Mouse (Mus musculus): ENCODE measurements around the gene Akt2. TPM values are rescaled to one million over a fixed set of nuclear protein-coding genes. Genes with fewer than 3 reads are reported as not detected.

Akt2 gene
- polyA plus RNA-seq, 1 experiment from 2014 or later, result 98.9 TPM

DNA sequence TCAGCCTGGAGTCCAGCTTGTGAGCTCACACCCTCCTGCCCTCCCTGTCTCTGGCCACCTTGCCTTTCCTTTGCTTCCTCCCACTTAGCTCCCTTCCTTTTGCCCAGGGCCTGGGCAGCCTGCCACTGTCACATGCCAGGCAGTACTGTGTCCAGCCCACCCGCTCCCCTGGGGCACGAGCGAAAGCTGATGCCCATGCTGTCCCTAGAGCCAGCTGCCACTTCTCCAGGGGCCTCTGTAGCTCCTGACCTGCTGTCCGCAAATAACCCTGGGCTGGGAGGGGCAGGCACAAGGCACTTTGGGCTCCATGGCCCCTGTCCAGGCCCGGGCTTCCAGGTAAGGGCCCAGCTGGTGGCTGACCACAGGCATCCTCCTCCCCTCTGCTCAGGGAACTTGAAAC lies 16.2 kb downstream of the Akt2 start:
- 45% methylated on average over 5 of the region's 5 CpGs for WGBS
- Histone ChIP-seq H3K4me2 (no peak overlapping the region), H3K4me3 (ENCODE audit: low read depth, low read length) (no peak overlapping the region), H3K36me3 (ENCODE audit: insufficient read depth) (peaks cover 35% of the 10 kb centered on the region), H3K27me3 (ENCODE audit: insufficient read depth, low read length) (no peaks in the 10 kb centered on the region), H3K9ac (no peak overlapping the region), H3K9me3 (ENCODE audit: low read depth, low read length) (no peaks in the 10 kb centered on the region), H3K4me1 (ENCODE audit: insufficient read depth) (peaks cover 24% of the 10 kb centered on the region), H3K27ac (ENCODE audit: low read depth) (no peak overlapping the region)
- ATAC-seq (ENCODE audit: insufficient read depth) (no peak), DNase-seq (no peak)
- no peak for TF ChIP-seq CTCF (IDR thresholded peaks at IDR 0.05; ENCODE audit: low read depth)

GRCm38 (mm10) chr7:27608130-27608529 lies 16.8 kb downstream of the Akt2 start:
- H3K9ac ChIP-seq, result no peak overlapping the region
- no peak overlapping the region for H3K27ac ChIP-seq (ENCODE audit: low read depth)
- ATAC-seq (ENCODE audit: insufficient read depth), result no peak
- no peaks in the 10 kb centered on the region for H3K27me3 ChIP-seq (ENCODE audit: insufficient read depth, low read length)
- H3K4me3 ChIP-seq (ENCODE audit: low read depth, low read length), result no peak overlapping the region
- no peak for DNase-seq
- H3K36me3 ChIP-seq (ENCODE audit: insufficient read depth), result peaks cover 35% of the 10 kb centered on the region
- WGBS, result 89% methylated on average over 3 of the region's 3 CpGs
- TF ChIP-seq CTCF (IDR thresholded peaks at IDR 0.05; ENCODE audit: low read depth), result no peak
- H3K4me1 ChIP-seq (ENCODE audit: insufficient read depth), result peaks cover 24% of the 10 kb centered on the region
- no peak overlapping the region for H3K4me2 ChIP-seq
- no peaks in the 10 kb centered on the region for H3K9me3 ChIP-seq (ENCODE audit: low read depth, low read length)

- peaks cover 35% of the 10 kb centered on the region for H3K36me3 ChIP-seq (ENCODE audit: insufficient read depth)
- no peaks in the 10 kb centered on the region for H3K9me3 ChIP-seq (ENCODE audit: low read depth, low read length)
- no peak overlapping the region for H3K4me3 ChIP-seq (ENCODE audit: low read depth, low read length)
- peaks cover 23% of the 10 kb centered on the region for H3K4me1 ChIP-seq (ENCODE audit: insufficient read depth)
- 90% methylated on average over 4 of the region's 4 CpGs for WGBS
- no peak overlapping the region for H3K27ac ChIP-seq (ENCODE audit: low read depth)
- DNase-seq, result no peak
- no peak for TF ChIP-seq CTCF (IDR thresholded peaks at IDR 0.05; ENCODE audit: low read depth)
- no peak for ATAC-seq (ENCODE audit: insufficient read depth)
- no peak overlapping the region for H3K9ac ChIP-seq
- H3K27me3 ChIP-seq (ENCODE audit: insufficient read depth, low read length), result no peaks in the 10 kb centered on the region
- no peak overlapping the region for H3K4me2 ChIP-seq
These were observed 17.9 kb downstream of the Akt2 start for GRCm38 (mm10) chr7:27609285-27609684.

GRCm38 (mm10) chr7:27609688-27610087 lies 18.3 kb downstream of the Akt2 start:
- H3K36me3 ChIP-seq (ENCODE audit: insufficient read depth), result peaks cover 38% of the 10 kb centered on the region
- H3K4me2 ChIP-seq, result no peak overlapping the region
- H3K4me1 ChIP-seq (ENCODE audit: insufficient read depth), result peaks cover 19% of the 10 kb centered on the region
- ATAC-seq (ENCODE audit: insufficient read depth) (no peak), DNase-seq (no peak)
- 73% methylated on average over 2 of the region's 2 CpGs for WGBS
- TF ChIP-seq CTCF (IDR thresholded peaks at IDR 0.05; ENCODE audit: low read depth), result no peak
- no peak overlapping the region for H3K9ac ChIP-seq
- no peak overlapping the region for H3K4me3 ChIP-seq (ENCODE audit: low read depth, low read length)
- no peaks in the 10 kb centered on the region for H3K9me3 ChIP-seq (ENCODE audit: low read depth, low read length)
- no peak overlapping the region for H3K27ac ChIP-seq (ENCODE audit: low read depth)
- H3K27me3 ChIP-seq (ENCODE audit: insufficient read depth, low read length), result no peaks in the 10 kb centered on the region

GRCm38 (mm10) chr7:27610370-27610769 lies 19.0 kb downstream of the Akt2 start:
- DNase-seq, result no peak
- Histone ChIP-seq H3K4me3 (ENCODE audit: low read depth, low read length) (no peak overlapping the region), H3K4me1 (ENCODE audit: insufficient read depth) (peaks cover 14% of the 10 kb centered on the region), H3K9me3 (ENCODE audit: low read depth, low read length) (no peaks in the 10 kb centered on the region), H3K27me3 (ENCODE audit: insufficient read depth, low read length) (no peaks in the 10 kb centered on the region), H3K4me2 (no peak overlapping the region), H3K9ac (no peak overlapping the region), H3K36me3 (ENCODE audit: insufficient read depth) (peaks cover 38% of the 10 kb centered on the region), H3K27ac (ENCODE audit: low read depth) (no peak overlapping the region)
- no peak for TF ChIP-seq CTCF (IDR thresholded peaks at IDR 0.05; ENCODE audit: low read depth)
- 81% methylated on average over 3 of the region's 3 CpGs for WGBS
- no peak for ATAC-seq (ENCODE audit: insufficient read depth)

DNA sequence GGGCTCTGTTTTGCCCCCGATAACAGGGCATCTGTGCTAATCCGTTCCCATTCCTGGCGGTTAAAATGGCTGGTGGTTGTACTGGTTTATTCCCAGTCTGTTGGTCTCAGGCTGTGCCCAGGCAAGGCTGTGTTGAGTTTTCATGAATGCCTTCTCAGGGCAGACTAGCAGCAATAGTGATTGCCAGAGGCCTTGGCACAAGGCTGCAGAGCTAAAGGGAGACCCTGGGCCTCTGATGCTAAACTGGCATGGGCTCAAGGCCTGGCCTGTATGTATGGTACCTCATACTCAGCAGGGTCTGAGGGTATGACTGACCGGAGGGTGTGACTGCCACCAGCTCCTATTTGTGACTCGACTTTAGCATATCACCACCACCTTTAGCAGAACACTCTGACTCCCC lies 19.5 kb downstream of the Akt2 start:
- peaks cover 9% of the 10 kb centered on the region; the same call in 1 of the 2 replicates for H3K4me1 ChIP-seq (ENCODE audit: insufficient read depth)
- DNase-seq, result no peak
- ATAC-seq (ENCODE audit: insufficient read depth), result no peak
- H3K4me3 ChIP-seq (ENCODE audit: low read depth, low read length), result no peak overlapping the region
- no peak overlapping the region for H3K27ac ChIP-seq (ENCODE audit: low read depth)
- no peak overlapping the region for H3K4me2 ChIP-seq
- 90% methylated on average over 5 of the region's 5 CpGs for WGBS
- no peaks in the 10 kb centered on the region for H3K9me3 ChIP-seq (ENCODE audit: low read depth, low read length)
- H3K27me3 ChIP-seq (ENCODE audit: insufficient read depth, low read length), result no peaks in the 10 kb centered on the region
- TF ChIP-seq CTCF (IDR thresholded peaks at IDR 0.05; ENCODE audit: low read depth), result no peak
- peaks cover 42% of the 10 kb centered on the region for H3K36me3 ChIP-seq (ENCODE audit: insufficient read depth)
- no peak overlapping the region for H3K9ac ChIP-seq

- H3K36me3 ChIP-seq (ENCODE audit: insufficient read depth), result peaks cover 59% of the 10 kb centered on the region
- ATAC-seq (ENCODE audit: insufficient read depth), result no peak
- no peaks in the 10 kb centered on the region for H3K4me1 ChIP-seq (ENCODE audit: insufficient read depth)
- no peak overlapping the region for H3K9ac ChIP-seq
- H3K4me3 ChIP-seq (ENCODE audit: low read depth, low read length), result no peak overlapping the region
- no peaks in the 10 kb centered on the region for H3K9me3 ChIP-seq (ENCODE audit: low read depth, low read length)
- DNase-seq, result no peak
- TF ChIP-seq CTCF (IDR thresholded peaks at IDR 0.05; ENCODE audit: low read depth), result no peak
- 79% methylated on average over 4 of the region's 4 CpGs for WGBS
- no peak overlapping the region for H3K27ac ChIP-seq (ENCODE audit: low read depth)
- H3K4me2 ChIP-seq, result no peak overlapping the region
- H3K27me3 ChIP-seq (ENCODE audit: insufficient read depth, low read length), result no peaks in the 10 kb centered on the region
These were observed 21.6 kb downstream of the Akt2 start for GRCm38 (mm10) chr7:27612940-27613339.
